Mouse (Mus musculus): Measurements from ENCODE around the gene Ttc28.
"Not testable (repeated sequence)": the region's sequence is repeated elsewhere in the genome, so short reads cannot be mapped to it uniquely, and the experiment has no call there.

Ttc28 gene

DNA sequence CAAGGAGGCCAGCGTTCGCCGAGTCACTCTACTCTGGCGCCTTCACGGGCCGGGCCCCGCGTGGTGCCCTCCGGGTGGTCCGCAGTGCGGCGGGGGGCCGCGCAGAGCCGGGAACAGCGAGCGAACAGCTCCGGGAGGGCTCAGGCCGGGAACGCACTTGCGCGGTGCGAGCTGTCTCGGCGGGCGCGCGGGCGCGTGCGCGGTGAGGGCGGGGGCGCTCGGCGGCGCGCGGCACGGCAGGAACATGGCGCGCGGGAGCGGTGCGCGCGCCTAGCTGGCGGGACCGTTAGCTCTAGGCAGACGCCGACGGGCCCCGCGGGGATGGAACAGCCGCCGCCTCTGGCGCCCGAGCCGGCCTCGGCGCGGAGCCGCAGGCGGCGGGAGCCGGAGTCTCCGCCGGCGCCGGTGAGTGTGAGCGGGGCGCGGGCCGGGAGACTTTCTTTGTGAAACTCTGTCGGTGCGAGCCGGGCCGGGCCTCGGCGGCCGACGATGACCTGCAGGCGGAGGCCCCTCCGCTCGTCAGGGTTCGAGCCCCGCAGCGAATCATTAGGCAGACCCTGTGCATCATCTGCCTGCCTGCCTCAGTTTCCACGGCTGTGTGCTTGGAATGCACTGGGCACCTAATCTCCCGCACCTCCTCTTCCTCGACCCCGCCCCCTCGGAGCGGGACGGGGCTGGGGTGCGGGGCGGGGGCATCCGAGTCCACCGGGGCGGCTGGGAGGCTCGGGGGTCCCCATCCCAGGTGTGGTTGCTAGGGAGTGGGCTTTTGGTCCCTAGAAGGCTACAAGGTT lies at the start of gene Ttc28:
Gene Ttc28, plus strand, starts transcription at position 220 of the 791 bp plus-strand sequence.
- DNase-seq (ENCODE audit: low spot score), result peak; percentile 36

- no peak for DNase-seq (ENCODE audit: low spot score)
These were observed 48.4 kb upstream of the Ttc28 start for GRCm38 (mm10) chr5:110831036-110831720.

DNA sequence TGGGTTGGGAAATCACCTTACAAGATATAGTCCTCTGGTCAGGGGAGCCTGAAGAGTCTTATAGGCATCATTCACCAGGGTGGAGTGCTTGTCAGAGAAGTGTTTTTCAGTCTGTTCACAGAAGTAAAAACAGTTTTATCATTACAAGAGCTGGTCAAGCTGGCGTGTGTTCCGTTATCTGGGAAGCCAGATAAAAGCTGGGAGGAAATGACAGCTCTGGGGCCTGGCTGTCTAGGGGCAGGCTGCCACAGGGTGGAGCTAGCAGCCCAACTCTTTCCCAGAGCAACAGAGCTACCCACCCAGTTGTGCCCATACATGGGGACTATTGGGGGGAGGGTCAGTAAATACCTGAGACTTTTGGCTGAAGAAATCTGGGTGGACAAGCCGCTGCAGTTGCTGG lies 43.6 kb upstream of the Ttc28 start:
- DNase-seq (ENCODE audit: low spot score), result no peak

- not testable (repeated sequence) for DNase-seq (ENCODE audit: low spot score)
These were observed 41.6 kb upstream of the Ttc28 start for GRCm38 (mm10) chr5:110838016-110838415.

GRCm38 (mm10) chr5:110839038-110839677 lies 40.4 kb upstream of the Ttc28 start:
- DNase-seq (ENCODE audit: low spot score), result peak; percentile 10

DNA sequence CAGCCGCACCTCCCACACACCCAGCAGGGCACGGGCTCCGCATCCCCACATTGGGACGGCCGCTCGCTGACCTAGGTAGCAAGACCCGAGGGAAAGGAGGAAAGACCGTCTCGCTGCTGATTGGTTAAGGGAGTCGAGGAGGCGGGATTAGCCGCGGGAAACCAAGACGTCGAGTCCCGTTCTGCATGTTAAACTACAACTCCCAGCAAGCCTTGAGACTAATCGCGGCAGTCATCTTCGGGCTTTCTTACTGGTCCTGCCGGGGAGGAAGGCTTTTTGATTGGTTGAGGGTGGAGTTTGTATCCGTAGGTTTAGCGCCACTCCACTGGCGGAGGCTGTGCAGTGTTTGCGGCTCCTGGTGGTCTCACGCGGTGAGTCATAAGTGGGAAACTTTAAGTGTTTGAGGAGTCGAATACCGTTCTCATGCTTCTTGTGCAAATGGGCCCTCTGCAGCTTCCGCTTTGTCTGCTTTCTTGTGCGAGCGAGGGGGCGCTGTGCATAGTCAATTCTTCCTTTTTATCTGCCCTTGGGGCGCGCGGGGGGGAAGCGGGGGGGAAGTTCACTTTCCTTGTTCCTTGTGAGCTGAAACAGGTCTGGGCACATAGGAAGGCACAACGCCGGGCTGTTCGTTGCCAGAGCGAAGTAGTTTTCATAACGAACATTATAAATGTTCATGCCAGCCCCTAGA lies 39.8 kb upstream of the Ttc28 start, which contains the start of the genes Hscb and Chek2:
Gene Hscb, minus strand, starts transcription at position 100 of the 688 bp plus-strand sequence.
Gene Chek2, plus strand, starts transcription at position 302 of the 688 bp plus-strand sequence.
- peak; percentile 87 for DNase-seq (ENCODE audit: low spot score)

DNA sequence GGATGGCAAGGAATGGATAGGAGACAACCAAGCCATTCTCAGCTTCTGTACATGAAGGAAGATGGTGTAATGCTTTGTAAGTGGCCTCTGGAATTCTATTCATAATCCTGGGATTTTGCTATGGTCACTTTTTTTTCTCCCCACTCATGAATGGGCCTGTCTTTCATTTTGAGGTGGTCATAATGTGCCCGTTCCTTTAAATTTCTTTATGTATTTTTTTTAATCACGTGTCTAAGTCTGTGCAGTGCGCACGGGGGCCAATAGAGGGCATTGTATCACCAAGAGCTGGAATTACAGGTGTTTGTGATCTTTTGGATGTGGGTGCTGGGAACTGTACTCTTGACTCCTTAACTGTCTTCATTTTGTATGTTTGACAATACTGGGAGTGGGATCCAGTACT lies 39.1 kb upstream of the Ttc28 start:
- no peak for DNase-seq (ENCODE audit: low spot score)

GRCm38 (mm10) chr5:110841046-110841862 lies 38.3 kb upstream of the Ttc28 start:
- DNase-seq (ENCODE audit: low spot score), result no peak

- no peak for DNase-seq (ENCODE audit: low spot score)
These were observed 26.6 kb upstream of the Ttc28 start for GRCm38 (mm10) chr5:110852990-110853389.

DNA sequence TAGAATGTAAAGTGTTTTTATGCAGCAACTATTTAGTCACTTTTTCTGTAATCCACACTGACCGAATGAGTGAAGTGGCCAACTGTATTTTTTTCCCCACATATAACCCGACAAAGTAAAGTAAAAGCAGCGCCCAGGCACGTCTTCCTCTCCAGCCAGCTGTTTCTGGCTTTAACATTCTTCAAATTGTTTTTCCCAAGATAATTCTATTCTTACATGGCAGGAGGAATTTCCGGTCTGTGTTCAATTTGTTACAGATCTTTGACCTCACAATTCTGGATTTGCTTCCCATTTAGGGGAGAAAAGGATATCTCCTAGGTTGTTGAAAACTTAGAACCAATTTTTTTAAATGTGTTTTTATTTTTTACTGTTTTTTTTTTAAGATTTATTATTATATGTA lies 22.5 kb upstream of the Ttc28 start:
- DNase-seq (ENCODE audit: low spot score), result no peak

DNA sequence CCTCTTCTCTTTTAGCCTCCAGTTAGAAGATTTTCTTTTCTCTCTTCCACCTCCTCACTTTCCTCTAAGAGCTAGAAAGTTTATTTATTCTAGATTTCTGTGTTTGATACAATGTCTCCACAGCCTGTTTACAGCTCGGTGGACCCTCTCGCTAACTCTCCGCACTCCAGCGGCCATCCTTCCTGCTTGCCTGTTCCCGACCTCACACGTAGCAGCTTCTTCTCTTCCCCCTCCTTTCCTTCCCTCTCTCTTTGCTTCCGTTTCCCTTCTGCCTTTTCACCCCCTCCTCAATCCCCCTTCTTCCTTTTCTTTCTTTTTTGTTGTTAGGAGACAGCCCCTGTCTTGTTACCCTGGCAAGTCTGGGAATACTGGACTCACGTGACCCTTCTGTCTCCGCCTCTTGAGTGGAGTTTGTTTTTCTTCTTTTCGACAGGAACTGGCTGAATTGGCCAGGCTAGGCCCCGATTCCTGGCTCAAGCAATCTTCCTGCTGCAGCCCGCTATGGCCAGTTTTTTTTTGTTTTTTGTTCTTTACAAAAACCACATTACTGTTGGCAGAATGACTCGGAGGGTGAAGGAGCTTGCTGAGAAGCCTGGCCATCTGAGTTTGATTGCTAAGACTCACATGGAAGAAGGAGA lies 20.5 kb upstream of the Ttc28 start:
- DNase-seq (ENCODE audit: low spot score), result no peak

DNA sequence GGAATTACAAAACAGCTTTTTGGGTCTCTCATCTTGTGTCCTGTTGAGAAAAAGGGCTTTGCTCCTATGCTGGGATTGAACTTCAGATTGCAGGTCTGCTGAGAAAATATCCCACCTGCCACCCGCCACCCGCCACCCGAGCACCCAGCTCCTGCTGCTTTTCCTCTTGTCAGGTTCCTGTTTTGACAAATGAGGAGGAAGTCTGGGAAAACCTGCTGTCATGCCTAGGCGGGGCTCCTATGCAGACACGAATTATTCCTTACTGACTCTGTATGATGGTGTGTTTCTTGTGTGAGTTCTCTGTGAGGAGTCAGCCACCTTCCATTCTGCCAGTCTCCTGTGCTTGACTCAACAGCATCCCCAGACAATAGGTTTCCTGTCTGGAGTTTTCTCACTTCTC lies 19.2 kb upstream of the Ttc28 start:
- no peak for DNase-seq (ENCODE audit: low spot score)

- DNase-seq (ENCODE audit: low spot score), result no peak
These were observed 11.1 kb upstream of the Ttc28 start for GRCm38 (mm10) chr5:110868460-110868859.

- DNase-seq (ENCODE audit: low spot score), result no peak
These were observed 10.3 kb upstream of the Ttc28 start for GRCm38 (mm10) chr5:110869242-110869669.

DNA sequence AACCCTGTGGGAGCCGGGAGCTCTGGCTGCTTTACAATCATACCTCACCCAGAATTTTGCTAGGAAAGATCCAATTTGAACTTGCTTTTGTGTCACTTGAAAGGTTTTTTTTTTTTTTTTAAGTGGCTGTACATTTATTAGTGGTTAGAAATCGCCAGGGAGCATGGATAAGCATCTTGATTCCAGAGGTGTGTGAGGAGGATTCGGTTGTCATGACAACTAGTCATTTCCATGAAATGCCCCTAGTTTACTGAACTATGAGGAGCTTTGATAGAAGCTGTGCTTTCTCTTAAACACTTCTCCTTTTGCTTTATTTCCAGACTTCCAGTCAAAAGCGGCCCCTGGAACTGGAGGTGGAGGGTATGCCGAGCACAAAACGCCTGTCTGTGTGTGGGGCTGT lies 6.4 kb upstream of the Ttc28 start:
- no peak for DNase-seq (ENCODE audit: low spot score)

GRCm38 (mm10) chr5:110874711-110875110 lies 4.9 kb upstream of the Ttc28 start:
- DNase-seq (ENCODE audit: low spot score), result no peak

GRCm38 (mm10) chr5:110875286-110875685 lies 4.3 kb upstream of the Ttc28 start:
- DNase-seq (ENCODE audit: low spot score), result no peak

GRCm38 (mm10) chr5:110877666-110878505 lies 1.7 kb upstream of the Ttc28 start:
- no peak for DNase-seq (ENCODE audit: low spot score)

GRCm38 (mm10) chr5:110878526-110878925 lies 1.1 kb upstream of the Ttc28 start:
- DNase-seq (ENCODE audit: low spot score), result not testable (repeated sequence)

DNA sequence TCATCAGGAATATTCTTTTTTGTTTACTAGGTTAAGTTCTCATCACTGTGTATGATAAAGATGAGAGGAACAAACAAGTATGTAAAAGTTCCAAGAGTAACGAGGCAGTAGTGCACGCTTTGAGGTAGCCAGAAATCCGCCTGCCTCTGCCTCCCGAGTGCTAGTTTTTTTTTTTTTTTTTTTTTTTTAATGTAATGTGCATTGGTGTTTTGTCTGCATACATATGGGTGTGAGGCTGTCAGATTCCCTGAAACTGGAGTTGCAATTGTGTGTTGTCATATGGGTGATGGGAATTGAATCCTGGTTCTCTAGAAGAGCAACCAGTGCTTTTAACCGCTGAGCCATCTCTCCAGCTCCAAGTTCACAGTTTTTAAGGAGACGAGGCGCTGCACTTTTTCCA lies 561 bp upstream of the Ttc28 start:
- no peak for DNase-seq (ENCODE audit: low spot score)

Data from urinary bladder, postnatal 10 days (tissue).